Mouse (Mus musculus) lung, adult 2 months (tissue): ENCODE data around the gene Cacna1g.

Experiments
- CTCF ChIP-seq: fragments of 200-500 bp; IDR thresholded peaks from 2 replicates; pipeline ENCODE4 v1.5.1; 2011; ENCODE audit warnings: mild to moderate bottlenecking, low read length, control low read depth; ENCODE audit not compliant: insufficient read depth
- POLR2A ChIP-seq: fragments of 200-500 bp; IDR thresholded peaks from 2 replicates; pipeline ENCODE4 v1.6.1; 2011; ENCODE audit warnings: low read depth, mild to moderate bottlenecking, control low read depth, low read length, borderline replicate concordance; ENCODE audit errors: extremely low read depth

GRCm38 (mm10) chr11:94470391-94470790 lies 3.6 kb downstream of the Cacna1g start:
- TF ChIP-seq CTCF = no peak
- TF ChIP-seq POLR2A = no peak
